Mouse (Mus musculus): ENCODE measurements around the gene E2f6. TPM values are rescaled to one million over a fixed set of nuclear protein-coding genes. Genes with fewer than 3 reads are reported as not detected.

Gene E2f6
- 1.6 and 3.8 TPM in 2 replicates for polyA plus RNA-seq (2012; ENCODE audit: insufficient read depth, low replicate concordance)

DNA sequence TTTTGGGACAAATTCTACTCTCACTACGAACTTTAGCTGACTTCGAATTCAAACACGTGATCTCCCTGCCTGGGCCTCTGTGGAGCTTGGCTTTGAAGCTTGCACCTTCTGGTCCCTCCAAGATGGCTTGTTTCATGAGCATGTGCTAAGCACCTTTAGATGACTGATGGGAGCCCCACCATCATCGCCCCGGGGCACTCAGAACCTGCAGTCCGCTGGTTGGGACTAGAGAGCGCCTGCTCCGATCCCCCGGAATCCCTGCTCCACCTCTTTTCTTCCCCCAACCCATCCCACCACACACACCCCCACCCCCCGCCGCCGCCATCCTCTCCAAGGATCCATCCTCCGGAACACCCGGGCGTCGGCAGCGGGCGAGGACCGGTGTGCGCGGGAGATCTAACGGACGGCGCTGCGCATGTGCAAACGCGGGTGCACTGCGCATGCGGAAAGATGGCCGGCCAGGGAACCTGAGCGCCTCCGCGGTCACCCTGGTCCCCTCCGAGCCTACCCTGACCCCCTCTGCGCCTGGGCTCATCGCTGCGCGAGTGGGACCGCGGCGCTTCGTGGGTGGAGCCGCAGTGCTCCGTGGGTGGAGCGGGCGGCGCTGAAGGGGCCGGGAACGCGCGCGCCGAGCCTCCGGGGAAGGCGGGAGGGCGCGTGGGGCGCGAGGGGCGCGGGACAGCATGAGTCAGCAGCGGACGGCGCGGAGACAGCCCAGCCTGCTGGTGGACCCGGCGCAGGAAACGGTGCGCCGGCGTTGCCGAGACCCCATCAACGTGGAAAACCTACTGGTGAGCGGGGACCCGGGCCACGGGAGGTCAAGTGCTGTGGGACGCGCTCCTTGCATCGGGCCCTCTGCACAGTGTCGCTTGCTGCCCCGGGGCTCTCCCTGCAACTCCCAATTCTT lies at the start of gene E2f6:
Gene E2f6, plus strand, starts transcription at position 439 of the 907 bp plus-strand sequence.
- H3K9me3 ChIP-seq, result no peaks in the 10 kb centered on the region
- peaks cover 36% of the 10 kb centered on the region for H3K4me1 ChIP-seq
- peak within 1 kb of the TSS; percentile 92 for H3K4me3 ChIP-seq (replicated peaks)
- TF ChIP-seq FLI1 (IDR thresholded peaks at IDR 0.05; ENCODE audit: low read length) (no peak), GATA1 (IDR thresholded peaks at IDR 0.05; ENCODE audit: borderline replicate concordance, low read length) (no peak)
- H3K36me3 ChIP-seq (replicated peaks; ENCODE audit: low read length), result peaks cover 28% of the 10 kb centered on the region
- H3K27me3 ChIP-seq (replicated peaks), result peaks cover 21% of the 10 kb centered on the region

GRCm38 (mm10) chr12:16761461-16761860 lies 49.3 kb upstream of the E2f6 start:
- Histone ChIP-seq H3K27me3 (replicated peaks) (peaks cover 7% of the 10 kb centered on the region), H3K36me3 (replicated peaks; ENCODE audit: low read length) (no peaks in the 10 kb centered on the region), H3K4me3 (replicated peaks) (no peak overlapping the region), H3K4me1 (0 out of 2 replicates have a peak, but pooled peaks cover 4% of the 10 kb centered on the region), H3K9me3 (no peaks in the 10 kb centered on the region)
- TF ChIP-seq FLI1 (IDR thresholded peaks at IDR 0.05; ENCODE audit: low read length), result no peak
- TF ChIP-seq GATA1 (IDR thresholded peaks at IDR 0.05; ENCODE audit: borderline replicate concordance, low read length), result no peak

- no peaks in the 10 kb centered on the region for H3K9me3 ChIP-seq
- 0 out of 2 replicates have a peak, but pooled peaks cover 4% of the 10 kb centered on the region for H3K4me1 ChIP-seq
- TF ChIP-seq GATA1 (IDR thresholded peaks at IDR 0.05; ENCODE audit: borderline replicate concordance, low read length), result no peak
- TF ChIP-seq FLI1 (IDR thresholded peaks at IDR 0.05; ENCODE audit: low read length), result no peak
- H3K27me3 ChIP-seq (replicated peaks), result peaks cover 7% of the 10 kb centered on the region
- H3K4me3 ChIP-seq (replicated peaks), result no peak overlapping the region
- H3K36me3 ChIP-seq (replicated peaks; ENCODE audit: low read length), result no peaks in the 10 kb centered on the region
Measured at GRCm38 (mm10) chr12:16763649-16764422, 46.9 kb upstream of the E2f6 start.

DNA sequence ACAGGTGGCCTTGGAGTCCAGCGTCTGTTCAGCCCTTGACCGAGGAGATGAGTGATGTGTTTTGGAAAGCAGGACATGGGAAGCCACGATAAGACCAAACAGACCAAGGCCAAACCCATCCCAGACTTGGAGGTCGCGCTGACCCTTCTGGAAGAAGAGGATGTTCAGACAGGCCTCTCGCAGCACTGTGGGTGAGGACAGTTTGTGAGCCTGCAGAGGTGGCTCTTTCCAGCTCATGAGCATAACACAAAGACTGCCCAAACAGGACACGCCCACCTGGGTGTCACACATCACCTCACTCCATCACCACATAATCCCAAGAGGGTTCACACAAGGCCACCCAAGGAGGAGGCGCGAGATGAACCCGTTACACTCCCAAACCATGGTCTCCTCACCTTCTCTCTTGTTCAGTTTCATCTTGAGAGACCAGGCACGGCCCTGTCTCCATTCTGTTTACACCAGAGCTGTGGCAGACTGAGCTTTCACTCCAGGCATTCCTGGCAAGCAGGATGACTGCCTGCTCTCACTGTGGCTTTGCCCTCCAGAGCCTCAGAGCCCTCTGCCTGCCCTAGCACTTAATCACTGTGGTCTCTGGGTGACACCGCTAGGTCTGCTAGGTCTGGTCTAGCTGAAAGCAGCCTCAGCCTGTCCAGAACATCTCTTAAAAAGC lies 45.9 kb upstream of the E2f6 start:
- H3K4me3 ChIP-seq (replicated peaks), result no peak overlapping the region
- TF ChIP-seq GATA1 (IDR thresholded peaks at IDR 0.05; ENCODE audit: borderline replicate concordance, low read length), result no peak
- TF ChIP-seq FLI1 (IDR thresholded peaks at IDR 0.05; ENCODE audit: low read length), result no peak

DNA sequence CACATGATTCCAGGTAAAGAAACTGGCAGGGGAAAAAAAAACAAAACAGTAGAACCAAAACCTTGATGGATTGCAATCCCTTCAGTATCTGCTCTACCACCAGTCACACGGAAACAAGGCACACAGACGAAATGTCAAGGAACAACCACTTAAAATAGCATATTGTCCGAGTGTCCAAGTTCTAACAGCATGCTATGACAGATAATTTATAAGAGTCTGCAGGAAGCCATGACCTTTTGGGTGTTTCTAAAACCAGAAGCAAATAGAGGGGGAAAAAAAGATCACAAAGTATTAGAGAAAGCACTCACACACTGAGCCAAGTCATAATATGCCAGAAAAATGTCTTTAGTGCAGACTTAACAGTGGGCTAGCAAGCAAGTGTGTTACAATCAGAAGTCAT lies 42.5 kb upstream of the E2f6 start:
- Histone ChIP-seq H3K36me3 (replicated peaks; ENCODE audit: low read length) (no peaks in the 10 kb centered on the region), H3K4me3 (replicated peaks) (no peak overlapping the region), H3K9me3 (no peaks in the 10 kb centered on the region), H3K27me3 (replicated peaks) (peaks cover 15% of the 10 kb centered on the region), H3K4me1 (no peaks in the 10 kb centered on the region; the same call in 1 of the 2 replicates)
- no peak for TF ChIP-seq GATA1 (IDR thresholded peaks at IDR 0.05; ENCODE audit: borderline replicate concordance, low read length)
- TF ChIP-seq FLI1 (IDR thresholded peaks at IDR 0.05; ENCODE audit: low read length), result no peak

More for the DNA sequence above, 45.9 kb upstream of the E2f6 start:
- H3K27me3 ChIP-seq (replicated peaks), result peaks cover 8% of the 10 kb centered on the region
- H3K4me1 ChIP-seq, result 0 out of 2 replicates have a peak, but pooled peaks cover 4% of the 10 kb centered on the region
- no peaks in the 10 kb centered on the region for H3K9me3 ChIP-seq
- no peaks in the 10 kb centered on the region for H3K36me3 ChIP-seq (replicated peaks; ENCODE audit: low read length)

GRCm38 (mm10) chr12:16768711-16769110 lies 42.1 kb upstream of the E2f6 start:
- no peaks in the 10 kb centered on the region for H3K36me3 ChIP-seq (replicated peaks; ENCODE audit: low read length)
- no peak overlapping the region for H3K4me3 ChIP-seq (replicated peaks)
- no peaks in the 10 kb centered on the region; the same call in 1 of the 2 replicates for H3K4me1 ChIP-seq
- peaks cover 15% of the 10 kb centered on the region for H3K27me3 ChIP-seq (replicated peaks)
- TF ChIP-seq GATA1 (IDR thresholded peaks at IDR 0.05; ENCODE audit: borderline replicate concordance, low read length) (no peak), FLI1 (IDR thresholded peaks at IDR 0.05; ENCODE audit: low read length) (no peak)
- no peaks in the 10 kb centered on the region for H3K9me3 ChIP-seq

DNA sequence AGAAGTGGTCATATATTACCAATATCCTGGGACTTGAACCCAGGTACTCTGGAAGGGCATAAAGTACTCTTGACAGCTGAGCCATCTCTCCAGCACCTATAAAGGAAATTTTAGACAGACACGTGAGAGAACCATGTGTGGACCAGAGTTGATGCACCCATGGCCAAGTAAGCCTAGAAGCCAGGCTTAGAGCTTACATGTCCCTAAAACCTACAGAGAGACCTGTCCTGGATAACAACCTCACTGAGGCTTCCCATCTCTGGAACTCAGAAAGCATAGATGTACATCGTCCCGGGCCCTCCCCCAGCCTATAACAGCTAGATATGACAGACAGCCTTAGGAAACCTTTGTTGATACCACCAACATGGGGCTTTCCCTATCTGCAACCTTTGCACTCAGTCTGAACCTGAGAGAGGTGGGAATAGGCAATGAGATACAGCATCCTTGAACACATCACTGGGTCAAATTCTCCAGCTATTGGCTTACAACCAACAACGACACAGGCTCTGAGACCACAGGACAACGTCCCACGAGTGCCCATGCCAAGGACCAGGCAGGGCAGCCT lies 41.1 kb upstream of the E2f6 start:
- Histone ChIP-seq H3K27me3 (replicated peaks) (peaks cover 15% of the 10 kb centered on the region), H3K4me3 (replicated peaks) (no peak overlapping the region), H3K36me3 (replicated peaks; ENCODE audit: low read length) (no peaks in the 10 kb centered on the region), H3K9me3 (no peaks in the 10 kb centered on the region), H3K4me1 (no peaks in the 10 kb centered on the region; the same call in 1 of the 2 replicates)
- TF ChIP-seq GATA1 (IDR thresholded peaks at IDR 0.05; ENCODE audit: borderline replicate concordance, low read length) (no peak), FLI1 (IDR thresholded peaks at IDR 0.05; ENCODE audit: low read length) (no peak)

- peaks cover 14% of the 10 kb centered on the region for H3K27me3 ChIP-seq (replicated peaks)
- TF ChIP-seq FLI1 (IDR thresholded peaks at IDR 0.05; ENCODE audit: low read length) (no peak), GATA1 (IDR thresholded peaks at IDR 0.05; ENCODE audit: borderline replicate concordance, low read length) (no peak)
- H3K4me1 ChIP-seq, result peaks cover 6% of the 10 kb centered on the region
- no peaks in the 10 kb centered on the region for H3K36me3 ChIP-seq (replicated peaks; ENCODE audit: low read length)
- H3K9me3 ChIP-seq, result no peaks in the 10 kb centered on the region
- no peak overlapping the region for H3K4me3 ChIP-seq (replicated peaks)
Measured at GRCm38 (mm10) chr12:16774605-16775004, 36.2 kb upstream of the E2f6 start.

DNA sequence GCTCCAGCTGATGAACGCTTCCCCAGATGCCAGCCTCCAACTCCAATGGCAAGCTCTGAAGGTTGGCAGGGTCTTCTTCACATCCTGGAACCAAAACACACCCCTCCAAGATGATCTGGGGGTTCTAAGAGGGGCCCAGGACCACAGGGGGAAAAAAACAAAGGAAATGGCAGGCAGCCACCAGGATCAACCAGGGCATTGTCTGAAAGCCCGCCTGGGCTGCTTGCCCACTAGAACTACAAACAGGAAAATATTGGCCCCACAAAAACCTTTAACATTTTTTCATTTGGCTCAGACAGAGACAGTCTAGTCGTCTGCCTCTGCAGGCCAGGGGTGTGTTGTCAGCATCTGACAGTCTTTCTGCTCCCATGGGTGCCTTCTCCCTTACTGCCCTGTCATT lies 35.4 kb upstream of the E2f6 start:
- no peak for TF ChIP-seq FLI1 (IDR thresholded peaks at IDR 0.05; ENCODE audit: low read length)
- Histone ChIP-seq H3K27me3 (replicated peaks) (peaks cover 12% of the 10 kb centered on the region), H3K4me1 (peaks cover 6% of the 10 kb centered on the region), H3K36me3 (replicated peaks; ENCODE audit: low read length) (no peaks in the 10 kb centered on the region), H3K9me3 (no peaks in the 10 kb centered on the region), H3K4me3 (replicated peaks) (no peak overlapping the region)

All from megakaryocyte, embryonic 14.5 days (primary cell).